Comparison of ENCODE assay signal across 1 mouse cellular context in genomic region chr10:80583047-80583446, GRCm38 (mm10).
TF ChIP-seq lines count a peak whose summit lies in the region.

No protein-coding gene starts in this region.

TF ChIP-seq in MEL, 35 proteins besides CTCF, POLR2A, EP300 and RAD21:
- no peak for TF ChIP-seq NELFE (IDR thresholded peaks at IDR 0.05; ENCODE audit: low read depth, low read length)
- no peak for TF ChIP-seq MAFK (IDR thresholded peaks at IDR 0.05; ENCODE audit: borderline replicate concordance, low read depth, low read length)
- TF ChIP-seq E2F4 (IDR thresholded peaks at IDR 0.05; ENCODE audit: borderline replicate concordance, low read depth, low read length), result no peak
- TF ChIP-seq JUND (IDR thresholded peaks at IDR 0.05; ENCODE audit: low read depth, low read length), result no peak
- TF ChIP-seq KAT2A (conservative IDR thresholded peaks at IDR 0.05; ENCODE audit: low read depth, low read length), result no peak
- TF ChIP-seq MYC (IDR thresholded peaks at IDR 0.05; ENCODE audit: low read depth, low read length), result no peak
- TF ChIP-seq USF2 (IDR thresholded peaks at IDR 0.05; ENCODE audit: borderline replicate concordance in 1 of 2, insufficient read depth in 1 of 2, low read depth in 1 of 2, low read length in 2 of 2), result no peak
- peak; percentile 70 for TF ChIP-seq ZNF384 (IDR thresholded peaks at IDR 0.05; ENCODE audit: low read depth, low read length)
